Mouse (Mus musculus) ES-Bruce4 (cell line): Measurements from ENCODE around the gene Wdr45.
"Not testable (repeated sequence)": the region's sequence is repeated elsewhere in the genome, so short reads cannot be mapped to it uniquely, and the experiment has no call there.

ENCODE experiments used
- CTCF ChIP-seq: IDR thresholded peaks from one replicate; pipeline ENCODE4 v1.8.1; 2011; ENCODE audit warnings: low read depth, low read length
- EP300 ChIP-seq: IDR thresholded peaks from 2 replicates; pipeline ENCODE4 v1.6.1; 2011; ENCODE audit warnings: low read depth, low read length; ENCODE audit not compliant: insufficient read depth
- POLR2A ChIP-seq: IDR thresholded peaks from one replicate; pipeline ENCODE4 v1.8.1; 2011; ENCODE audit warnings: low read length; ENCODE audit not compliant: insufficient read depth

DNA sequence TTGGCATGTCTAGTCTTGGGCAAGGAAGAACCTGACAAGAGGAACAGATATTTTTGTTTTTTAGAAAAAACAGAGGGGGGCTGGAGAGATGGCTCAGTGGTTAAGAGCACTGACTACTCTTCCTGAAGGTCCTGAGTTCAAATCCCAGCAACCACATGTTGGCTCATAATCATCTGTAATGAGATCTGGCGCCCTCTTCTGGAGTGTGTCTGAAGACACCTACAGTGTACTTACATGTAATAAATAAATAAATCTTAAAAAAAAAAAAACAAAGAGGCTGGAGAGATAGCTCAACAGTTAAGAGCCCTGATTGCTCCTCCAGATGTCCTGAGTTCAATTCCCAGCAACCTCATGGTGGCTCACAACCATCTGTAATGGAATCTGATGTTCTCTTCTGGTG lies 1.9 kb downstream of the Wdr45 start:
- not testable (repeated sequence) for TF ChIP-seq CTCF, POLR2A, EP300
